In genomic region chr1:161035786-161036404, GRCm38 (mm10) we compare ENCODE assay signal across 8 mouse cellular contexts. TPM values are rescaled to one million over a fixed set of nuclear protein-coding genes. Genes with fewer than 3 reads are reported as not detected.
DNase-seq lines count a peak whose midpoint lies in the region; ATAC-seq and TF ChIP-seq lines count a peak whose summit lies in the region.

No protein-coding gene starts in this region.

- peak overlapping the region; percentile 90 for H3K9ac ChIP-seq in heart, embryonic 16.5 days (ENCODE audit: low read length)
- peak overlapping the region; percentile 85 for H3K9ac ChIP-seq in liver, adult 2 months (ENCODE audit: low read depth, low read length)
- H3K9ac ChIP-seq in neural tube, embryonic 12.5 days: peak overlapping the region; percentile 83

- H3K27me3 ChIP-seq in heart, embryonic 16.5 days (ENCODE audit: control insufficient read depth, insufficient read depth, low read length): no peaks in the 10 kb centered on the region
- no peaks in the 10 kb centered on the region for H3K27me3 ChIP-seq in liver, adult 2 months (ENCODE audit: control insufficient read depth, insufficient read depth, low read length)
- H3K27me3 ChIP-seq in neural tube, embryonic 12.5 days (replicated peaks): no peaks in the 10 kb centered on the region

- no peaks in the 10 kb centered on the region for H3K9me3 ChIP-seq in heart, embryonic 16.5 days (replicated peaks; ENCODE audit: control insufficient read depth, low read length)
- no peaks in the 10 kb centered on the region for H3K9me3 ChIP-seq in neural tube, embryonic 12.5 days

- peaks cover 22% of the 10 kb centered on the region for H3K4me1 ChIP-seq in heart, embryonic 16.5 days (ENCODE audit: control insufficient read depth, insufficient read depth, low read length)
- H3K4me1 ChIP-seq in liver, adult 2 months (ENCODE audit: control insufficient read depth, insufficient read depth, low read length): peaks cover 17% of the 10 kb centered on the region; the same call in 1 of the 2 replicates
- peaks cover 18% of the 10 kb centered on the region for H3K4me1 ChIP-seq in neural tube, embryonic 12.5 days

- under 1% methylated on average over 6 of the region's 6 CpGs for WGBS in heart, embryonic 16.5 days
- 3% methylated on average over 6 of the region's 6 CpGs for WGBS in liver, adult 2 months
- 0% methylated on average over 6 of the region's 6 CpGs for WGBS in neural tube, embryonic 12.5 days

- ATAC-seq in heart, embryonic 16.5 days (replicated peaks; ENCODE audit: extremely low read depth, insufficient read depth, low FRiP score): no peak
- ATAC-seq in neural tube, embryonic 12.5 days (ENCODE audit: low FRiP score, low read depth): no peak

- TF ChIP-seq POLR2A in liver, adult 2 months (IDR thresholded peaks at IDR 0.05; ENCODE audit: extremely low read depth, insufficient read depth, low read length): no peak

- peaks cover 41% of the 10 kb centered on the region for H3K36me3 ChIP-seq in heart, embryonic 16.5 days (ENCODE audit: control insufficient read depth, insufficient read depth)
- peaks cover 33% of the 10 kb centered on the region for H3K36me3 ChIP-seq in liver, adult 2 months (ENCODE audit: control insufficient read depth, insufficient read depth, low read length)
- peaks cover 43% of the 10 kb centered on the region for H3K36me3 ChIP-seq in neural tube, embryonic 12.5 days

- peak overlapping the region; percentile 74 for H3K4me3 ChIP-seq in heart, embryonic 16.5 days (ENCODE audit: low read length)
- H3K4me3 ChIP-seq in liver, adult 2 months (ENCODE audit: insufficient read depth, low read depth, low read length): peak overlapping the region; percentile 70
- peak overlapping the region; percentile 83 for H3K4me3 ChIP-seq in neural tube, embryonic 12.5 days

- peak; percentile 35 to 56 for DNase-seq in right cerebral cortex, postnatal 10 days (ENCODE audit: low spot score in 2 of 2)
- DNase-seq in right cerebral cortex, postnatal 25 days: no peak
- DNase-seq in cerebellum, adult 18-20 months: peak; percentile 11 to 35
- peak; percentile 30 for DNase-seq in liver, adult 2 months (ENCODE audit: extremely low read depth, low read depth, low spot score)
- no peak for DNase-seq in thymus, postnatal 36 days
- no peak for DNase-seq in gastrocnemius, postnatal 14 days

- intact Hi-C loops in gastrocnemius, postnatal 14 days (cut with DNase I; ENCODE audit: low total_unique reads): no loop called here

- H3K27ac ChIP-seq in heart, embryonic 16.5 days (ENCODE audit: low read length): peak overlapping the region; percentile 88
- peak overlapping the region; percentile 83 for H3K27ac ChIP-seq in liver, adult 2 months (replicated peaks; ENCODE audit: insufficient read depth, low read depth, low read length)
- peak overlapping the region; percentile 60 for H3K27ac ChIP-seq in neural tube, embryonic 12.5 days

- H3K4me2 ChIP-seq in heart, embryonic 16.5 days (ENCODE audit: low read depth, low read length): peak overlapping the region; percentile 91
- peak overlapping the region; percentile 72 for H3K4me2 ChIP-seq in neural tube, embryonic 12.5 days (replicated peaks)

- no peak for TF ChIP-seq CTCF in liver, adult 2 months (IDR thresholded peaks at IDR 0.05; ENCODE audit: low read depth, low read length)

- H3K79me2 ChIP-seq in liver, adult 2 months (ENCODE audit: control insufficient read depth, insufficient read depth, low read length): no peaks in the 10 kb centered on the region

RNA-seq across cellular contexts. Expression of gene Zbtb37, which starts 1.2 kb away (rescaled TPM):
- 6.5 and 7.9 TPM in 2 replicates for polyA plus RNA-seq in heart, embryonic 16.5 days (2015; fragmentation: Nextera tagmentation; extraction: Ambion mirVana)
- total RNA-seq in liver, adult 2 months (2014; rRNA removed): 4.3 and 4.4 TPM in 2 replicates
- 0.33 and 0.97 TPM in 2 replicates for polyA plus RNA-seq in liver, adult 2 months (2012; rRNA removed)
- 8.7 and 10.3 TPM in 2 replicates for polyA plus RNA-seq in neural tube, embryonic 12.5 days (2016; fragmentation: Nextera tagmentation; extraction: Ambion mirVana)
- 1 to 10 TPM; 4.6 to 9.1 TPM for total RNA-seq in gastrocnemius, postnatal 14 days (2021)

RNA-seq across cellular contexts. Expression of gene Dars2, which starts 34.6 kb away (rescaled TPM):
- 29.3 and 30.9 TPM in 2 replicates for polyA plus RNA-seq in heart, embryonic 16.5 days (2015; fragmentation: Nextera tagmentation; extraction: Ambion mirVana)
- 18.1 and 20.2 TPM in 2 replicates for total RNA-seq in liver, adult 2 months (2014; rRNA removed)
- polyA plus RNA-seq in liver, adult 2 months (2012; rRNA removed): 11.4 and 13.9 TPM in 2 replicates
- polyA plus RNA-seq in neural tube, embryonic 12.5 days (2016; fragmentation: Nextera tagmentation; extraction: Ambion mirVana): 35.2 and 39.5 TPM in 2 replicates
- 10 to 100 TPM in 1 of 2 experiments, 1 to 10 TPM in 1; 9.9 to 10.2 TPM for total RNA-seq in gastrocnemius, postnatal 14 days (2021)

RNA-seq across cellular contexts. Expression of gene Cenpl, which starts 34.6 kb away (rescaled TPM):
- 21.0 and 22.9 TPM in 2 replicates for polyA plus RNA-seq in heart, embryonic 16.5 days (2015; fragmentation: Nextera tagmentation; extraction: Ambion mirVana)
- total RNA-seq in liver, adult 2 months (2014; rRNA removed): 7.0 and 9.5 TPM in 2 replicates
- polyA plus RNA-seq in liver, adult 2 months (2012; rRNA removed): 1.4 and 1.5 TPM in 2 replicates
- polyA plus RNA-seq in neural tube, embryonic 12.5 days (2016; fragmentation: Nextera tagmentation; extraction: Ambion mirVana): 23.0 and 23.7 TPM in 2 replicates
- total RNA-seq in gastrocnemius, postnatal 14 days (2021): 1 to 10 TPM; 1.2 to 1.4 TPM

RNA-seq across cellular contexts. Expression of gene Serpinc1, which starts 57.5 kb away (rescaled TPM):
- 2.0 and 2.2 TPM in 2 replicates for polyA plus RNA-seq in heart, embryonic 16.5 days (2015; fragmentation: Nextera tagmentation; extraction: Ambion mirVana)
- 3,274 and 4,209 TPM in 2 replicates for total RNA-seq in liver, adult 2 months (2014; rRNA removed)
- 4,695 and 5,808 TPM in 2 replicates for polyA plus RNA-seq in liver, adult 2 months (2012; rRNA removed)
- 2.4 and 2.5 TPM in 2 replicates for polyA plus RNA-seq in neural tube, embryonic 12.5 days (2016; fragmentation: Nextera tagmentation; extraction: Ambion mirVana)
- total RNA-seq in gastrocnemius, postnatal 14 days (2021): under 1 TPM; 0.14 to 0.29 TPM

Comparison
In these comparisons a context has a peak if more than half of its experiments do, and no peak if none do; other contexts are left out.
1. DNase-seq: peak in right cerebral cortex, postnatal 10 days (2 of 2), cerebellum, adult 18-20 months (2 of 2) and liver, adult 2 months (single experiment); none in right cerebral cortex, postnatal 25 days (single experiment), thymus, postnatal 36 days (0 of 2) and gastrocnemius, postnatal 14 days (single experiment).
2. Peak in every context shown above with its lines, with median percentiles within 50 percentile points of each other: H3K27ac ChIP-seq, H3K4me3 ChIP-seq and H3K9ac ChIP-seq.